Mouse (Mus musculus) cerebellum, adult 9-11 months (tissue): ENCODE measurements at regions not wholly inside any gene's neighbourhood (a gene's known extent, or its start where the extent isn't known, plus 50 kb on each side); places are given as distances from the start of the nearest gene placed in this dataset.

Experiments
- DNase-seq: peaks from one replicate; pipeline ENCODE4 v3.0.0; 2022

GRCm38 (mm10) chr4:82160233-82160632 lies 545.3 kb downstream of the Nfib start:
- DNase-seq = no peak

- DNase-seq = no peak
These were observed 549.8 kb downstream of the Nfib start for GRCm38 (mm10) chr4:82155642-82156320.

GRCm38 (mm10) chr4:82154021-82154555 lies 551.5 kb downstream of the Nfib start:
- no peak for DNase-seq

- DNase-seq = no peak
These were observed 551.9 kb downstream of the Nfib start for GRCm38 (mm10) chr4:82153604-82154003.

GRCm38 (mm10) chr4:82149957-82150356 lies 555.6 kb downstream of the Nfib start:
- DNase-seq = no peak

- no peak for DNase-seq
These were observed 557.2 kb downstream of the Nfib start for GRCm38 (mm10) chr4:82148129-82149064.

GRCm38 (mm10) chr4:82142391-82142790 lies 563.2 kb downstream of the Nfib start:
- no peak for DNase-seq

GRCm38 (mm10) chr4:82139806-82140205 lies 565.7 kb downstream of the Nfib start:
- DNase-seq = no peak

- DNase-seq = no peak
These were observed 566.5 kb downstream of the Nfib start for GRCm38 (mm10) chr4:82139016-82139415.

- no peak for DNase-seq
These were observed 572.7 kb downstream of the Nfib start for GRCm38 (mm10) chr4:82132851-82133250.

- no peak for DNase-seq
These were observed 573.2 kb downstream of the Nfib start for GRCm38 (mm10) chr4:82132326-82132725.

GRCm38 (mm10) chr4:82129471-82129870 lies 576.1 kb downstream of the Nfib start:
- no peak for DNase-seq

- no peak for DNase-seq
These were observed 581.8 kb downstream of the Nfib start for GRCm38 (mm10) chr4:82123733-82124132.

- DNase-seq = no peak
These were observed 582.4 kb downstream of the Nfib start for GRCm38 (mm10) chr4:82123101-82123500.

- DNase-seq = no peak
These were observed 584.8 kb downstream of the Nfib start for GRCm38 (mm10) chr4:82120796-82121195.

- DNase-seq = no peak
These were observed 585.2 kb downstream of the Nfib start for GRCm38 (mm10) chr4:82120326-82120725.

GRCm38 (mm10) chr4:82101837-82102236 lies 603.7 kb downstream of the Nfib start:
- no peak for DNase-seq

GRCm38 (mm10) chr4:82099970-82100368 lies 605.6 kb downstream of the Nfib start:
- no peak for DNase-seq

GRCm38 (mm10) chr4:82098986-82099969 lies 606.3 kb downstream of the Nfib start:
- no peak for DNase-seq

- no peak for DNase-seq
These were observed 613.0 kb downstream of the Nfib start for GRCm38 (mm10) chr4:82092296-82093230.

GRCm38 (mm10) chr4:82089657-82090056 lies 615.9 kb downstream of the Nfib start:
- DNase-seq = no peak
